Mouse (Mus musculus): ENCODE data around the gene Prss12.

- no peak for TF ChIP-seq EP300 (IDR thresholded peaks at IDR 0.05; ENCODE audit: low read depth)
- TF ChIP-seq CTCF (IDR thresholded peaks at IDR 0.05; ENCODE audit: low read depth), result no peak
Measured at GRCm38 (mm10) chr3:123448096-123448495, 1.4 kb downstream of the Prss12 start.

Data from heart, postnatal 0 days (tissue).